Mouse (Mus musculus) right cerebral cortex, postnatal 36 days (tissue): ENCODE results near the gene Cox4i2.

Experiments used
- DNase-seq, 2 experiments: peaks; one replicate each; pipeline ENCODE4 v3.0.0; 2022; ENCODE audit warnings: low spot score in 2 of 2, mixed read lengths in 1 of 2

Cox4i2 gene

GRCm38 (mm10) chr2:152753944-152754711 is at the start of gene Cox4i2:
Gene Cox4i2, plus strand, starts transcription at chr2:152754173.
- DNase-seq = no peak

- no peak for DNase-seq
Measured at GRCm38 (mm10) chr2:152704256-152704605, 49.7 kb upstream of the Cox4i2 start.

- DNase-seq = no peak
Measured at GRCm38 (mm10) chr2:152704811-152705370, 49.1 kb upstream of the Cox4i2 start.

GRCm38 (mm10) chr2:152705993-152706571 is 47.9 kb upstream of the Cox4i2 start:
- DNase-seq = peak in 1 of 2 experiments; percentile 40

GRCm38 (mm10) chr2:152707186-152707585 is 46.8 kb upstream of the Cox4i2 start:
- no peak for DNase-seq

GRCm38 (mm10) chr2:152707627-152708026 is 46.3 kb upstream of the Cox4i2 start:
- peak; percentile 67 to 69 for DNase-seq

- DNase-seq = no peak
Measured at GRCm38 (mm10) chr2:152709066-152709465, 44.9 kb upstream of the Cox4i2 start.

- no peak for DNase-seq
Measured at GRCm38 (mm10) chr2:152716241-152716772, 37.7 kb upstream of the Cox4i2 start.

GRCm38 (mm10) chr2:152717652-152718051 is 36.3 kb upstream of the Cox4i2 start:
- DNase-seq = no peak

GRCm38 (mm10) chr2:152718076-152718475 is 35.9 kb upstream of the Cox4i2 start:
- no peak for DNase-seq

- no peak for DNase-seq
Measured at GRCm38 (mm10) chr2:152723651-152724331, 30.2 kb upstream of the Cox4i2 start.

- no peak for DNase-seq
Measured at GRCm38 (mm10) chr2:152724332-152724723, 29.6 kb upstream of the Cox4i2 start.

GRCm38 (mm10) chr2:152725178-152725750 is 28.7 kb upstream of the Cox4i2 start:
- no peak for DNase-seq

GRCm38 (mm10) chr2:152726213-152726612 is 27.8 kb upstream of the Cox4i2 start:
- DNase-seq = no peak

GRCm38 (mm10) chr2:152726751-152727335 is 27.1 kb upstream of the Cox4i2 start:
- no peak for DNase-seq

- no peak for DNase-seq
Measured at GRCm38 (mm10) chr2:152727795-152728510, 26.0 kb upstream of the Cox4i2 start.

- DNase-seq = no peak
Measured at GRCm38 (mm10) chr2:152728594-152728993, 25.4 kb upstream of the Cox4i2 start.

GRCm38 (mm10) chr2:152729013-152729635 is 24.8 kb upstream of the Cox4i2 start:
- DNase-seq = no peak

- no peak for DNase-seq
Measured at GRCm38 (mm10) chr2:152729636-152730020, 24.3 kb upstream of the Cox4i2 start.

- DNase-seq = no peak
Measured at GRCm38 (mm10) chr2:152733201-152733600, 20.8 kb upstream of the Cox4i2 start.
